Mouse (Mus musculus) lung, postnatal 25 days (tissue): ENCODE data around the gene Tmem208.

ENCODE experiments used
- DNase-seq: peaks from one replicate; pipeline ENCODE4 v3.0.0; 2022; ENCODE audit warnings: low spot score

The Tmem208 gene

DNA sequence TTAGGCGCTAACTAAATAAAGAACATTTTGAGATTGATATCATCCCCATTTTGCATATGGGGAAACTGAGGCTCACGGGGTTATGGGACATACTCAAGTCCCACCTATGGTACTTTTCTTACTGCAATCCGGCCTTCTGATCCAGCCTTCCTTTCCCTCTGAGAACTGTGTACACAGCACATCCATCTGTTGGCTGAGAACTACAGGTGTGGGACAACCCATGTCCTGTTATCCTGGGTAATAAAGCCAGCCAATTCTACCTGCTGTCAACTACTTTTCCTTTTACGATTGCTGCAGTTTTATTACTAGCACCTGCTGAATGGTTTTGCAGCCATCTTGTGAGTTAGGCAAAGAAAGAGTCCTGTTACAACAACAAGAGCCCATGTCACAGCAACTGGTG lies 28.4 kb downstream of the Tmem208 start:
- DNase-seq = no peak

DNA sequence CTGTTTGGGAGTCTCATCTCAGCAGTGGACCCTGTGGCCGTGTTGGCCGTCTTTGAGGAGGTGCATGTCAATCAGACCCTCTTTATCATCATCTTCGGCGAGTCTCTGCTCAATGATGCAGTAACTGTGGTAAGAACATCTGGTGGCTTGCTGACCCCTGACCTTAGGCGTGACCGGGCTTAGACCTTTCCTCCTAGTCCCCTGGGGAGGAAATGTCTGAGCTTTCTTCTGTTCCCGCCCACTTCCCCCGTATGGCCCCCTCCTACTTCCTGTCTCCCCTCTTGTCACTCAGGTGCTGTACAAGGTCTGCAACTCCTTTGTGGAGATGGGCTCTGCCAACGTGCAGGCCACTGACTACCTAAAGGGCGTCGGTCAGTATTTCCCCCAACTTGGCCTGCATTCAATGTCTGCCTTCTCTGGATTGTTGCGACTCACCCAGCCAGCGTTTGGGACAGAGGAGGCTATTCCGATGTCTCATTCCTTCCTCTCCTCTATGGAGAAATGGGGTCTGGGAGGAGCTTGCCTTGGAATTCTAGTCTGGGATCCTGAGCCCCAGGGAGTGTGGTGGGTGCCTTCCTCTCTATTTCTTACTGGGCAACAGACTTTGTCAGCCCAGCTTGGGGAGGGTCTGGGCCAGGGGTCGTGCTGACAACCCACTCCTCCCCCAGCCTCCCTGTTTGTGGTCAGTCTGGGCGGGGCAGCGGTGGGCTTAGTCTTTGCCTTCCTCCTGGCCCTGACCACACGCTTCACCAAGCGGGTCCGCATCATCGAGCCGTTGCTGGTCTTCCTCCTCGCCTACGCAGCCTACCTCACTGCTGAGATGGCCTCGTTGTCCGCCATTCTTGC lies 29.2 kb downstream of the Tmem208 start:
- DNase-seq = no peak

DNA sequence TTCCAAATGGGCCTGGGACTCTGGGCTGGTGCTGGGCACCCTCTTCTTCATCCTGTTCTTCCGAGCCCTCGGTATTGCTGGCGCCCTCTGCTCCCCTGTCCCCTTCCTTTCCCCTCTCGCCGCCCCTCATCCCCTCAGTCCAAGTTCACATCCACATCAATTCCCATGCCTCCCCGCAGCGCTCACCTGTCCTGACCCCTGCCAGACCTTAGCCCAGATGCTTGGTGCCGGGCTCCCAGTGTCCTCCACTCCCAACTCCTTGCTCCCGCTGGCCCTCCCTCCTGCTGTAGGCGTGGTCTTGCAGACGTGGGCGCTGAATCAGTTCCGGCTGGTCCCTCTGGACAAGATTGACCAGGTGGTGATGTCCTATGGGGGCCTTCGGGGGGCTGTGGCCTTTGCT lies 30.5 kb downstream of the Tmem208 start:
- DNase-seq = no peak

DNA sequence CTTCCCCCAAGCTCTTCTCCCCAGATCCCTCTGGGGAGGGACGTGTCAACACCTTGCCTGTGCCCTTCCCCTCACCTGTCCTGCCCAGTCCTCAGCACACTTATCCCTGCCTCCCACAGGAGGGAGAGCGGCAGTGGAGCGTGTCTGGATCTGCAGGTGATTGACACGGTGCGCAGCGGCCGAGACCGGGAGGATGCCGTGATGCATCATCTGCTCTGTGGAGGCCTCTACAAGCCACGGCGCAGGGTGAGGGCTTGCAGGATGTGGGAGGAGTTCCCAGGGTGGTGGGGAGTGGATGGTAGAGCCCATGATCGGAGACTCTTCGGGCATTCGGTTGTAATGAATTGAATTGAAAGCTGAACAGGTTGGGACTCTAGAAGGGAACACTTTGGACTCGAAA lies 33.1 kb downstream of the Tmem208 start:
- no peak for DNase-seq

DNA sequence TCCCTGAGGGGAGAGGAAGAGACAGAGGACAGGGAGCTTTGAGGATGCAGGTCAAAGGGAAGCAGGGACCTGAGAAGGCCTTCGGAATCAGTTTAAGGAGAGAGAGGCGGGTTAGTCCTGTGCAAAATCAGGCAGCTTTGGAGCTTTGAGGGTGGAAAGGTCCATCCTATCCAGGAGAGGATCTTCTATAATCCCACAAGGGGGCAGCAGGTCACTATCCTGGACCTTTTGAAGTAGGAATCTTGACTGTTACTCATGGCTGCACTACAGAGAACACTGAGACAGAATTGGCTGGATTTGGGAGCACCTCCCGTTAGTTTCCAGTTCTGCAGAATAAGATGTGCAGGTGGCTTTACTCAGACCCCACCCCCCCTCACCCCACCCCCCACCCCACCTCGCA lies 33.5 kb downstream of the Tmem208 start:
- DNase-seq = no peak

DNA sequence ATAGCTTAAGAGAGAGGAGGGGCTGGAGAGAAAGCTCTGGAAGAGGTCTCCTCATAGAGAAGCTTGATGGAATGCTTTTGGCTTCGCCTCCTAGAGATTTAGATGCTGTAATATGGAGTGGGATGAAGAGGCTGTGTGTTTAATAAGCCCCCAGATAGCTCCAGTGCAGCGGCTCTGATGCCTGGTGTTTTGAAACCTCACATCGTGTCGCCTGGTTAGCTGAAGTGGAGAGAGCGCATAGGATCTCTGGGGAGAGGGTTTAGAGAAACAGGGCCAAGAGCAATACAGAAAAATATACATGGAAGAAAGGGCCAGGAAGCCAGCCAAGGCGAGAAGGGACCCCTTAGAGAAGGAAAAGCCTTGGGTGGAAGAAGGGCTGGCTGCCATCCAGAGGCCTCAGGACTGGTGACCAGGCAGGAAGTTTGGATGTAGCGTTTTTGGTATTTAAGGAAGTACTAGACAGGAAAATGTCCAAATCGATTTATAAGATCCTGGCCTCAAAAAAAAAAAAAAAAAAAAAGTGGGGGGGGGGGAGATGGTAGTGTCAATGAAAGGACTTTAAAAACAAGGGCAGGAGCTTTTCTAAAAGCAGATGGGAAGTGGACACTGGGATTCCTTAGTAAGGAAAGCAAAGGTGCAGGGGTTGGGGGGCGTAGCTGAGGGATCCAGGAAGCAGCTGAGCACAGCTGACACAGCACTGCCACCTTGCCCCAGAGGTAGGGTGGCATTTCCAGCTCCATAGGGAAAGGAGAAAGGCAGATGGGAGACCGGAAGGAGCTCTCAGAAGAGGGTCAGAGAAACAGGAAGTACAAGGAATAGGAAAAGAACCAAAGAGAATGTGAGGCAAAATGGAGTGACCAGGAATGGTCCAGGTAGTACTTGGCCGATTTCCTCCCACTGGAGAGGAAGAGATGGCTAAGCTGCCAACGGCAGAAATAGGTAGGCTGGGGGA lies 35.9 kb downstream of the Tmem208 start:
- no peak for DNase-seq

DNA sequence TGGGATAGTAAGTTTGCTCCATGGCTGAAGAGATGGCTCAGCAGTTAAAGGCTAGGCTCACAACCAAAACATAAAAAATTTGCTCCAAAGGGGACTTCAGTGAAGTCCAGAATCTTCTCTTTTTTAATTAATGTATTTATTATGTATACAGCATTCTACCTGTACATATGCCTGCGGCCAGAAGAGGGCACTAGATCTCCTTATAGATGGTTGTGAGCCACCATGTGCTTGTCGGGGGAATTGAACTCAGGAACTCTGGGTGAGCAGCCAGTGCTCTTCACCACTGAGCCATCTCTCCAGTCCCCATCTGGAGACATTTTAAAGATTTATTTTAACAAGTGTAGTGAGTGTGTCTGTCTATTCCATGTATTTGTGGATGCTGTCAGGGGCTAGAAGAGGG lies 41.0 kb downstream of the Tmem208 start:
- DNase-seq = no peak

DNA sequence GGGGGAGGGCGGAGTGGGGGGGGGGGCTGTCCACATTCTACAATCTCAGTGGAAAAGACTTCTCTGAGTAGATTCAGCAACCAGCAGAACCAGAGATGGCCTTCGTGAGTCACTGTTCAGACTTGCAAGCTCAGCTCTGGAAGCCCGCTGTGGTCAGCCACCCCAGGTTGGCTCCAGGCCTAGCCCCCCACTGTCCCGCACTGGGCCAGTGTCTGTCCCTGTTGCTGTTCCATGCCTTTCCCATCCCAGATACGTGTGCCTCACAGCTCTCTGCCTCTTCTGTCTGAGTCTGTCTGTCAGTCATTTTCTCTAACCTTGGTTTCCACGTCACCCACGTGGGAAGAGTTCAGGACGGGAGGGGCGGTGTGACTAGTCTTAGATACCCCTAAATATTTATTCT lies 46.3 kb downstream of the Tmem208 start:
- no peak for DNase-seq

DNA sequence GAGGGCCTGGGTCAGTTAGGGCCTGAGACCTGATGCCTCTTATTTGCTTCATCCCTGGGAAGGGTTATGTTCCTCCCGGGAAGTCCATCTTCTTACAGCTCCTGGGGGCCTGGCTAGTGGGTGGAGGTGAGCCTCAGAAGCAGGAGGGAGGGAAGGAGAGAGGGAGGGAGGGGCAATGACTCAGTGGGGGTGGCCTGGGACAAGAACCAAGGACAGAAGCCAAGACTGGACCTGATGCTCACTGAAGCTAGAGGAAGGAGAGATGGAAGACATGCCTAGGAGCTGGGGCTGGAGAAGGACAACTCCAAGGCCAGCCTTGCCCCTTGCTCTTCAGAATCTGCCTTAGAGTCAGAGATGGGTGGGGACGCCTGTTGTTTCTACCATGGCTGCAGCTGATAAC lies 46.9 kb downstream of the Tmem208 start, which contains the start of gene Plekhg4:
Plekhg4 (plus strand) TSS at position 243 of the 400 bp plus-strand sequence.
- no peak for DNase-seq

DNA sequence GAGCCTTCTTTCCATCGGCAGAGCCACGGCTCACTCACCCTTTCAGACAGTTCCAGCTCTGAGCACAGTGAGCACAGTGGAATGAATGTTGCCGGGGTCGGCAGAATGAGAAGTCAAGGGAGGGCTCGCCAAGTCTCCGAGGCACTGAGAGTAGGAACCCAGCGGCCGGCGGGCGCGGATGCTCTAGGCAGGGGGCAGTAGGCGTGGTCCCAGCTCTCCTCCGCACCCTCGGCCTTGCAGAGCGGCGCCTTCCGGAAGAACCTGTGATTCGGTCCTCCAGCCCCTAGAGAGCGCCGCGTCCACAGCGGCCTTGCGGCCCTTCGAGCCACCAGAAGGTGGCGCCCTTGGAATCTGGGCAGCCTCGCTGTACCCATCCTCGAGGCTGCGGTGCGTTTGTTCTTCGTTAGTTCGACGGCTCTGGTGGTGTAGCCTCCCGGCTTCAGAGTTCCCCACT lies 48.4 kb downstream of the Tmem208 start:
- DNase-seq = peak; percentile 24

DNA sequence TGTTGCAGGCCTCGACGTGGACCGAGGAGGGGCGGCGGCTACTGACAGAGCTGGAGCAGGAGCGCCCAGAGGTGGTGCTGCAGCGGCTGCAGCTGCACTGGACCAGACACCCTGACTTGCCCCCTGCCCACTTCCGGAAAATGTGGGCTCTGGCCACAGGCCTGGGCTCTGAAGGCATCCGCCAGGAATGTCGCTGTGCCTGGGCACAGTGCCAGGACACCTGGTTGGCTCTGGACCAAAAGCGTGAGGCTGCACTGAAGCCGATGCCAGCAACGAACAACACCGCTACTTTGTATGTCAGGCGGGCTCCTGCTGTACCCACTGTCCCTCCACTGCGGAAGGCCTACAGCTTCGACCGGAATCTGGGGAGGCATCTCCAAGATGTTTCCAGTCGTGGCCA lies 52.5 kb downstream of the Tmem208 start:
- DNase-seq = peak; percentile 63

DNA sequence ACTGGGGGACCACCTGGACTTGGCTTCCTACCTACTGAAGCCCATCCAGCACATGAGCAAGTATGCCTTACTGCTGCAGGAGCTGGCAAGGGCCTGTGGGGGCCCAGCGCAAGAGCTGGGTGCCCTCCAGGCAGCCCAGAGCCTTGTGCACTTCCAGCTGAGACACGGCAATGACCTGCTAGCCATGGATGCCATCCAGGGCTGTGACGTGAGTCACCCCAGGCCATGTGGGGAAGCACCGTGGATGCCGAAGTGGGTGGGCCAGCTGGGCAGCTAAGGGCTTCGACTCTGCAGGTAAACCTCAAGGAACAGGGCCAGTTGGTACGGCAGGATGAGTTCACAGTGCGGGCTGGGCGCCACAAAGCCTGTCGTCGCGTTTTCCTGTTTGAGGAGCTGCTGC lies 54.2 kb downstream of the Tmem208 start:
- no peak for DNase-seq

DNA sequence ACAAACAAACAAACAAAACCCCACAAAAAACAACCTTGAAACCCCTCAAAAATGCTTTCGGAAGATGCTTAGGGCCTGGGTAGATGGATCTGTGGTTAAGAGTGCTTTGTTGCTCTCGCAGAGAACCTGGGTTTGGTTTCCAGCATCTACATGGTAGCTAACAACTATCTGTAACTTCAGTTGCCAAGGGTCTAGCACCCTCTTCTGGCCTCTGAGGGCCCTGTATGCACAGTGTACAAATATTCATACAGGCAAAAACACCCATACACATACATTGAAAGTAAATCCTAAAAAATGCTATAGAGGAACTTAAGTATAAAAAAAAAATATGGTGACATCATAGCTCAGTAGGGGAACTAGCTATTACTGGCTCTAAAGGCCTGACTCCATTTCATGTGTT lies 57.9 kb downstream of the Tmem208 start:
- DNase-seq = no peak
